Mouse (Mus musculus) neural tube, embryonic 10.5 days (tissue): ENCODE results near the gene Uhrf1bp1.
"Not testable (repeated sequence)": the region's sequence is repeated elsewhere in the genome, so short reads cannot be mapped to it uniquely, and the experiment has no call there.

Experiments
- DNase-seq: peaks from one replicate; pipeline ENCODE4 v3.0.0-alpha.2; 2017; ENCODE audit warnings: low spot score; ENCODE audit errors: extremely low spot score

The Uhrf1bp1 gene

DNA sequence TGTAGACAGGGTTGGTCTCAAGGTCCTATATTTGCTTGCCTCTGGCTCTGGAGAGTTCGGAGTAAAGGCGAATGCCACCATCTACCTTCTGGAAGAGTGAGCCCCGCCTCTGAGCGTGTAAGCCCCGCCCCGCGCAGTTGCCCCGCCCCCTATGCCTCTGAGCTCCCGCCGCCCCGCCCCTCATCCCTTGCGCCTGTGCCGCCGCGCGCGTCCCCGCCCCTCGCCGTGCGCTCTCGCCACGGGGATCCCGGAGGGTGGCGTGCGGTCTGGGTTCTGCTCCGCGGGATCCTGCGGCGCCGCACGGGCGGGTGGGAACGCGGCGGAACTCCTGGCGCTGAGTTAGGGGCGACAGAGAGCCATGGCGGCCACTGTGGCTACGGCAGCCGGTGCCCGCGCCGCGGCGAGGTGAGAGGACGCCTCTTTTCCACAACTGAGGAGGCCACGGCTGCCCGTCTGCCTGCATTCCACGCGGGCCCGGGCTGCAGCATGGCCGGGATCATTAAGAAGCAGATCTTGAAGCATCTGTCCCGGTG, at the start of gene Uhrf1bp1:
Gene Uhrf1bp1 (plus strand): TSS at position 177 of the 533 bp plus-strand sequence.
- DNase-seq, result peak; percentile 88

DNA sequence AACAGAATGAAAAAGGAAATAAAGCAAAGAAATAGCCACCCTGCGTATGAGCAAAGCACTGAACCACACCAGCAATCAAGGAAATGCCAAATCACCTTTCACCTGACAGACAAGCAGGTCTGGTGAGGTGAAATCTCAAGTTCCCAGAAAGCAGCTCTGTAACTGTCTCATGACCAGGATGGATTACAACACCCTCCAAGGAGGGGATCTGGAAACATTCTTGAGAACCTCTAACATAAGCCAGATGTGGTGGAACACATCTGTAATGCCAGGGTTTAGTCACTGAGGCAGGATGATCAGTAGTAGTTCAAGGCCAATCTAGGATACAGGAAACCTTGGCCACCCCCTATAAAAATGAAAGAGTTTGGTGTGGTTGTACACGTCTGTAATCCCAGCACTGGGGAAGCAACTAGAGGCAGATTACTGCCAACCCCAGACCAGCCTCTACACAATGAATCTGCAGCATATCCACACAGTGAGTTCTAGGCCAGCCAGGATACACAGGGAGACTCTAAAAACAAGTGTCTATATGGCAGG, 48.6 kb upstream of the Uhrf1bp1 start:
- DNase-seq, result no peak

- no peak for DNase-seq
Measured at GRCm38 (mm10) chr17:27810569-27811331, 45.5 kb upstream of the Uhrf1bp1 start.

- no peak for DNase-seq
Measured at GRCm38 (mm10) chr17:27811980-27812379, 44.3 kb upstream of the Uhrf1bp1 start.

DNA sequence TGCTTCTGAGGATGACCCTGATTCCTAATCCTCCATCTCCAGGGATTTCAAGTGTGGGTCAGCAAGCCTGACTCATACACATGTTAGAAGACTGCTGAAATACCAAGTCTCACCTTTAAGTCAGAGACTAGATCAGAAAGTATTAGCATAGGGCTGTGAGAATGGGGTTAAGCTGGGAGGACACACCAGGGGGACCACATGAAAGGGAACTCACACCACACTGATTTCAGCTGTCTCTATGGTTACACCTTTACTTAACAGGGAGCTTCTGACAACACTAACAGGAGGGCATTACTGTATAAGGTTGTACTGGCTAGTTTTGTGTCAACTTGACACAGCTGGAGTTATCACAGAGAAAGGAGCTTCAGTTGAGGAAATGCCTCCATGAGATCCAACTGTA, 41.6 kb upstream of the Uhrf1bp1 start:
- no peak for DNase-seq

DNA sequence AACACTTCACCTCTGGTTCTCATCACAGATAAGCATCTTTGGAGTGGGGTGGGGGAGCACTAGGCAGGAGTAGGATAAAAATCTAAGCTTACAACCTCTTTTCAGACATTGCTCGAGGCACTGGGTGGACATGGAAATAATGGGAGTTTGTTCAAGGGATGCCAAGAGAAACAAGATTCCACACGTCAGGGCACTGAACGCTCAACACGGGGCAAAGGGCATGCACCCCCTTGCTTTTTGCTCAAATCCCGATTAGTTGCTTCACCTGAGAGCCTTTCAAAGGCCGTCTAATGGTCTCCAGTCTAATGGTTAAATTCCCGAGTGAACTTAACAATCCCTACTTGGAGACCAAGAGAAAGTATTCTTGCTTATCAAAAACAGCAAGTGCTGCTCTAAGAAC, 37.2 kb upstream of the Uhrf1bp1 start:
- no peak for DNase-seq

GRCm38 (mm10) chr17:27819521-27819970, 36.7 kb upstream of the Uhrf1bp1 start:
- no peak for DNase-seq

- DNase-seq, result peak; percentile 77
Measured at GRCm38 (mm10) chr17:27819971-27820567, 36.2 kb upstream of the Uhrf1bp1 start.

GRCm38 (mm10) chr17:27820568-27821406, 35.5 kb upstream of the Uhrf1bp1 start, which contains the start of gene D17Wsu92e:
TSS of gene D17Wsu92e (minus strand) at chr17:27820648.
- peak; percentile 100 for DNase-seq

DNA sequence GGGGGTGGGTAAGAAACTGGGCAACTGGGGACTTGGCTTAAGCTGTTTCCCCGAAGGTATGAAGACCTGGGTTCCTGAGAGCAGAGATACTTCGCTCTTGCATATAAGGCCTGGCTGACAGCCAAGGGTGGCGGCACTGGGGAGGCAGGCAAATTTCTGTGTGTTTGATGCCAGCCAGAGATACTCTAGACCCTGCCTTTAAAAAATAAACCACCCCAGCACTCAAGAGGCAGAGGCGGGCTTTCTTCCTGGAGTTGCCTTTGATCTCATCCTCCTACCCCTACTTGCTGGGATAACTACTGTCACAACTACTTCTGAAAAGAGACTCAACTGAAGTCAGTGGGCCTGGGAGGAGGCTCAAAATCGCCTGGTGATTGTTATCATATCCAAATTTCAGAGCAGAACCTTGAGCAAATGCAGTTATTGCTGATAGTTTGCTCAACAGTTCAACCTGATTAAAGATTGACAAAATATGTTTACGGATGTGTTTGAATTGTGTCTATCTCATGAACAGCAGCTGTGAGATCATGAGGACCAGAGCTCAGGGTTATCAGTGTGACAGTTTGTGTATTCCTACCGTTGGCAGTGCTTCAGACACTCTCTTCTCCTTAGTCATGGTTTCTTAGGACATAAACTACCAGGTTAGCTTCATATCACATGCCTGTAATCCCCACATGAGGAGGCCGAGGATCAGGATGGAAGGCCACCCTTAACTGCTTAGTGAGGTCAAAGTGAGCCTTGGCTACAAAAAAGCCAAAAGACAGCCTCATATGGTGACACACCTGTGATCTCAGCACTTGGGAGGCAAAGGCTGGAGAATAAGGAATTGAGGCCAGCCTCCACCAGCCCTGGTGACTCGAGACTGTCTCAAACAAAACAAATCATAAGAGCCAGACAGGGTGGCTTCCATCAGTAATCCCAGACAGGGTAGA, 34.6 kb upstream of the Uhrf1bp1 start:
- DNase-seq, result no peak

DNA sequence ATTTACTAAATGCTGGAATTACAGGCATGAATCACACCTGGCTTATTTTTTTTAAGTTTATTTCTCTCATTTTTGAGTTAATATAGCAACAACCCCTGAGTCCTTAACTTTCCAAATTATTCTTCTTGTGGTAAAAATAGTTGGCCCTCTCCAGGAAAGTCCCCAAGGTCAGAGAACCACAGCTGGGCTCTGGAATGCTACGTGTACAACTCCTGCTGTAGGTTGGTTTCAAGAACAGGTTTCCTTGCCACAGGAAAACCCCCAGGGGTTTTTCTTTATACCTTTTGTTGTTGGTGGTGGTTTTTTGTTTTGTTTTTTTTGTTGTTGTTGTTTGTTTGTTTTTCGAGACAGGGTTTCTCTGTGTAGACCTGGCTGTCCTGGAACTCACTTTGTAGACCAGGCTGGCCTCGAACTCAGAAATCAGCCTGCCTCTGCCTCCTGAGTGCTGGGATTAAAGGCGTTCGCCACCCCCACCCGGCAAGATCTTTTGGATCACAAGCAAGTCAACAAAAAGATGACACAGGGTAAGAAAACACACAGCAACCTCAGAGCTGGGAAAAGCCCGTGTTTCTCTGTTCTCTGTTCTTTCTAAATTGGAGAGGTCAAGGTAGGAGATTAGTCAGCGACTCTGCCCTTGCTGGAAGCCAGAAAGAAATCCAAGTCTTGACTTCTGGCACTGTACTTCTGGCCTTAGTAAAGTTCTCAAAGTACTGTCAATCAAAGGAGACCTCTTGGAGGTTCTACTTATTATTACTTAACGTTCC, 32.9 kb upstream of the Uhrf1bp1 start:
- no peak for DNase-seq

GRCm38 (mm10) chr17:27824941-27825340, 31.3 kb upstream of the Uhrf1bp1 start:
- DNase-seq, result no peak

- no peak for DNase-seq
Measured at GRCm38 (mm10) chr17:27825539-27825938, 30.7 kb upstream of the Uhrf1bp1 start.

DNA sequence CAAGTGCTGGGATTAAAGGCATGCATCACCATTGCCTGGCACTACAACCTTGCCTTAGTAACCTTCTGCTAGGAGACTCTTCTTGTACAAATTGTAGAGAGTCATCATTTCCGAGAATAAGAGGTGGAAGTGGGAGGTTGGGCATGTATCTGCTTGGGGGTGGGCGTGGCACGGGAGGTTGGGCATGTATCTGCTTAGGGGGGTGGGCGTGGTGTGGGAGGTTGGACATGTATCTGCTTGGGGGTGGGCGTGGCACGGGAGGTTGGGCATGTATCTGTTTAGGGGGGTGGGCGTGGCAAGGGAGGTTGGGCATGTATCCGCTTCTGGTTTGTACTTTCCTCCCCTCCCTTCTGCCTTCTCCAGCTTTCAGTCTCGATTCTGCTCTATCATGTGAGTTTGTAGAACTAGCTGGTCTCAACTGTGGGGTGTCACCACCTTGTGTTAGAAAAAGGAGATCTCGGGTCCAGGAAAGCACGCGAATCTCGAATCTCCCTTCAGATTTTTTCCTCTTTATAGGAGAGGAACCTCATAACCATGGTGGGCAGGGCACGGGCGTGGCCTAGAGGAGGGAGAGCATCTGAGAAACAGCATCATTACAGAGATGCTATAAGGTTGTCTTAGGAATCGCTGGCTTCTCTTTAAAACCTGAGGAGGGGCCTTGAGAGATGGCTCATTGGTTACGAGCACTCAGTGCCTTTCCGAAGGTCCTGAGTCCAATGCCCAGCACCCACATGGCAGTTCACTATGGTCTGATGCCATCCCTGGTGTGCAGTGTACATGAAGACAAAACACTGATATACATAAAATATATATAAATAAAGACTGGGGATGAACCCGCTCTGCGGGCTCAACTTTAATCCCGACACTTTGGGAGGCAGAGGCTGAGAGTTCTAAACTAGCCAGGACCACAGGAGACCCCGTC, 30.0 kb upstream of the Uhrf1bp1 start:
- peak; percentile 57 for DNase-seq

DNA sequence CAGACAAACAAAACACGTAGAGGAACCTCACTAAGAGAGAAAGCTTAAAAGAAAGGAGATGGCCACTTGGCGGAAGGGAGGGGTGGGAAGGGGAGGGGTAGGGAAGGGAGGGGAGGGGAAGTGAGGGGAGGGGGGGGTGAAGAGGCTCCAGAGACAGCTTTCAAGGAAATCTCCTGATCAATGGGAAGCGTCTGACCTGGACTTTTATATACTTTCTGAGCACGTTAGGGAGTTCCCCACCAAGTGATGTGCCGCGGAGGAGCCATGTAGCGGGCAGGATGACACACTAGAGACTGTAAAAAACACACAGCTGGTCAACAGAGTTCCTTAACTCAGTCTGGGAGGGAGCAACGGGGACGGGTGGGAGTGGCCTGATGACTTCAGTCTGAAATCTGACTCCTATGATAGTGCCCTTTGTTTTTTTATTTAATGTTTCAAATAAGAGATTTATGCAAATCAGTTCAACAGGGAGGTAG, 29.3 kb upstream of the Uhrf1bp1 start:
- peak; percentile 61 for DNase-seq

- peak; percentile 16 for DNase-seq
Measured at GRCm38 (mm10) chr17:27827511-27827910, 28.7 kb upstream of the Uhrf1bp1 start.

GRCm38 (mm10) chr17:27830411-27830810, 25.8 kb upstream of the Uhrf1bp1 start:
- no peak for DNase-seq

- DNase-seq, result not testable (repeated sequence)
Measured at GRCm38 (mm10) chr17:27837850-27838249, 18.4 kb upstream of the Uhrf1bp1 start, which contains the start of gene Snrpc. TSS of gene Snrpc (plus strand) at chr17:27838150.
